Mouse (Mus musculus): ENCODE data around the gene Il17c. TPM values are rescaled to one million over a fixed set of nuclear protein-coding genes. Genes with fewer than 3 reads are reported as not detected.
A peak's percentile ranks its signal among the peaks of the same experiment; 100 is the strongest.

Il17c gene
- total RNA-seq, 2 experiments from 2014 or later: not detected

DNA sequence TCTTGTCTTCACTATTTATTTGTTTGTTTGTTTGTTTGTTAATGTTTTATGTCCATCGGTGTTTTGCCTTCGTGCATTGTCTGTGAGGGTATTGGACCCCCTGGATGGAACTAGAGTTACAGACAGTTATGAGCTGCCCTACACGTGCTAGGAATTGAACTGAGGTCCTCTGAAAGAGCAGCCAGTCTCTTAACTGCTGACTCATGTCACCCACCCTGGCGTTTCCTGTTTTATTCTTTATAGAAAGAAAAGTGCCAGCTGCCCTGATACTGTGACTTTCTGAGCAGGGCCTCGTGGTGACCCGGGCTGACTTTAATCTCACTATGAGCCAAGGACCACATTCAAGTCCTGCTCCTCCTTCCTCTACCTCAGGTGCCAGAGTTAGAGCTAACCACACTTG is 6.3 kb upstream of the Il17c start:
- H3K4me3 ChIP-seq: no peak overlapping the region
- no peak overlapping the region for H3K27ac ChIP-seq
- no peak for DNase-seq (ENCODE audit: low spot score in 2 of 2)
- TF ChIP-seq CTCF (conservative IDR thresholded peaks at IDR 0.05): no peak

DNA sequence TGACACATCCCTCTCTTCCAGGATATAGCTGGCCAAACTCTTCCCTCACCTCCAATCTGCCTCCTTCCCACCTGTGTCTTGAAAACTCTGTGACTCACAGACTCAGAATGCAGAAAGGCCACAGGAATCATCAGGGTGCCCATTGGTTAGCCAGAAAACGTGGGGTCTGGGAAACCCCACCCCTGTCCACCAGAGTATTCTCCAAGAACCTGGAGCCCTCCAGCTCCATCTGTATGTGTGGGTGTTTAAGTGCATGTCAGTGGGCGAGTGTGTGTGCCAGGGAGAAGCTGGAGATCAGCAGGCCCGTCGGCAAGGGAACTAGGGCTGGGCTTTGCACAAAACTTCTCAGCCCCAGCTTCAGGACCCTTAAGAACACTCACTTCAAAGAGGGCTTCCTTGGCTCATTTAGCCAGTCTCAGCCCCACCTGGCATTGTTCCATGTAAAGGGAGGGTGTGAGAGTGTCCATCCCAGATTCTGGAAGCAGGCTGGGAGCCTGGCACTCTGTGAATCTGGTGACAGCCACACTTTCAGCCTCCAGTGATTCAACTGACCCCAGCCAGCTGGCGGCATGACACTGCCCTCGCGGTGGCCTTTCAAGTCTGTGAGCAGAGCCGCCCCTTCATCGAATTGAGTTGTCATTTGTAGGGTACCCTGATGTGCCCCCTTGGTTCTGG is 1.8 kb upstream of the Il17c start:
- peak; percentile 16; the same call in 1 of the 2 replicates for TF ChIP-seq CTCF (conservative IDR thresholded peaks at IDR 0.05)
- Histone ChIP-seq H3K4me3 (no peak overlapping the region), H3K27ac (no peak overlapping the region)
- no peak for DNase-seq (ENCODE audit: low spot score in 2 of 2)

DNA sequence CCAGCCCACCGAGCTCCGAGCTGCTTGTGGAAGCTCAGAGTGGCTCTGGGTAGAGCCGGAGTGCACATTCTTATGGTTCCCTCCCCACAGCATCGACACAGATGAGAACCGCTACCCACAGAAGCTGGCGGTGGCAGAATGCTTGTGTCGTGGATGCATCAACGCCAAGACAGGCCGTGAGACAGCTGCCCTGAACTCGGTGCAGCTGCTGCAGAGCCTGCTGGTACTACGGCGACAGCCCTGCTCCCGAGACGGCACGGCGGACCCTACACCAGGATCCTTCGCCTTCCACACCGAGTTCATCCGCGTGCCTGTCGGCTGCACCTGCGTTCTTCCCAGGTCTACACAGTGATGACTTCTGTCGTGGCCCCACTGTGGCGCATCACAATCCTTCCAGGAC is 1.4 kb downstream of the Il17c start:
- no peak overlapping the region for H3K4me3 ChIP-seq
- no peak for TF ChIP-seq CTCF (conservative IDR thresholded peaks at IDR 0.05)
- no peak for DNase-seq (ENCODE audit: low spot score in 2 of 2)
- H3K27ac ChIP-seq: no peak overlapping the region

DNA sequence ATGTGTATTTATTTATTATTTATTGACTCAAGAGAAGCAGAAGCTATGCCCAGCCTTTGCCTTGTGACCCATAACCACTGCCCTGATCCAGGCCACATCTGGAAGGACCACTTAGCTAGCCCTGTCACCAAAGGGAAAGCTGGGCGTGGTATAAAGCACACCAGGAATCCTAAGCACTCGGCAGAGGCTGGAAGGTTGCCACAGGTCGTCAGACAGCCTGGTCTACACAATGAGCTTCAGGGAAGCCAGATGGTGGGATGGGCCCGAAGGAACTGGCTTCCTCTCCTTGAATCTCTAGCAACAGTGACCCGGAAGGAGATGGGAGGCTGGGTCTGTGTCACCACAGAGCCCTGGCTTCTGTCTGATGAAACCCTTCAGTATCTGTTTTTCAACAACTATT is 1.8 kb downstream of the Il17c start:
- no peak for DNase-seq (ENCODE audit: low spot score in 2 of 2)
- Histone ChIP-seq H3K4me3 (no peak overlapping the region), H3K27ac (no peak overlapping the region)
- no peak for TF ChIP-seq CTCF (conservative IDR thresholded peaks at IDR 0.05)

DNA sequence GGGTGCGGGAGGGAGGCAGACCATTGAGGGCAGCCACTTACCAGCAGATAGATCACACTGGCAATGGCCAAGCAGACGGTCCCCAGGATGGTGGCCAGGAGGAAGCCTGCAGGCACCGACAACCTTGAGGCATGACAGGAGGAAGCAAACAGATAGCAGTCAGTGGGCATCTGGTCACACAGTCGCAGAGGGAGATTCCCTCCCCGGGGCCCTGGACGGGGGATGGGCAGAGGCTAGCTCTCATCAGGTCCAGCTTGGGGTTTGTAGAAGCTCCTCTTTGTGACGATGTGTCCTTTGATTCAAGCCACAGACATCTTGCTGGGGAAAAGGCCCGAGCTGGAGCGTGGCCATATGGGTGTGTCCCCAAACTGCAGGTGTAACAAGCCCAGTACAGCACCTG is 4.3 kb downstream of the Il17c start:
- Histone ChIP-seq H3K4me3 (no peak overlapping the region), H3K27ac (no peak overlapping the region)
- no peak for DNase-seq (ENCODE audit: low spot score in 2 of 2)
- no peak for TF ChIP-seq CTCF (conservative IDR thresholded peaks at IDR 0.05)

DNA sequence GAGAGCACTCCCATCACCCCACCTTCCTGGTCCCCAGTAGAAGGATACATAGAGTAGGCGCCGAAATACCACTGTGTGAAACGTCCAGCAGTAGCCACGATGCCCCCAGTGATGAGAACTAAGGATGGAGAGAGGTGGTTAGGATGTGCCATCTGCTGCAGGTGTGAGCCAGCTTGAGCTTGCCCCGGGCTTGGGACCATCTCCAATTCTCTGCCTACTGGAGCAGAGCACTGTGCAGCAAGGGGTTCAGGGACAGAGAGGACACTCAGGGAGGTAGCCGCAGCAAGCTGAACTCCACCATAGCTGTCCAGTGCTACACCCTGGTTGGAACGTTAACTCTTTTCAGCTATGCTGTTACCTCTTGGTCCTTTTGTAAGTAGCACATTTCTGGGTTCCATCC is 5.8 kb downstream of the Il17c start:
- H3K27ac ChIP-seq: no peak overlapping the region
- no peak for TF ChIP-seq CTCF (conservative IDR thresholded peaks at IDR 0.05)
- DNase-seq (ENCODE audit: low spot score in 2 of 2): no peak
- H3K4me3 ChIP-seq: no peak overlapping the region

DNA sequence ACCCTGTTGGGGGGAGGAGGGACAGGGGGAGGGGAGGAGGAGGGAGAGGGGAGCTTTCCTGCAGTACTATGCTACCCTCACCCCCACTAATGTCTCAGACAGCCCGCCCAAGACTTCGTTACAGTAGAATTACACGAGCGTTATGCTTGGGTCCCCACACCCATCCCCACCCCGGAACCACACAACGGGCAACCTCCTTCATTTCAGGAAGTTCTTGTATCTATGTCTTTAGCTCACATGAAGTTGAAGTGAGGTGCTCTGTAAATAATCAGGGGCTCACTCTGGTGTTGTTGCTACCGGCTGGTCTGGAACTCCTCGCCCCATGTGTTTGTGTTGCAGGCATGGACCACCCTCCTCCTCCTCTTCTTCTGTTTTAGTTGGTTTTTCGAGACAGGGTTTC is 6.3 kb downstream of the Il17c start:
- no peak overlapping the region for H3K4me3 ChIP-seq
- DNase-seq (ENCODE audit: low spot score in 2 of 2): no peak
- no peak for TF ChIP-seq CTCF (conservative IDR thresholded peaks at IDR 0.05)

DNA sequence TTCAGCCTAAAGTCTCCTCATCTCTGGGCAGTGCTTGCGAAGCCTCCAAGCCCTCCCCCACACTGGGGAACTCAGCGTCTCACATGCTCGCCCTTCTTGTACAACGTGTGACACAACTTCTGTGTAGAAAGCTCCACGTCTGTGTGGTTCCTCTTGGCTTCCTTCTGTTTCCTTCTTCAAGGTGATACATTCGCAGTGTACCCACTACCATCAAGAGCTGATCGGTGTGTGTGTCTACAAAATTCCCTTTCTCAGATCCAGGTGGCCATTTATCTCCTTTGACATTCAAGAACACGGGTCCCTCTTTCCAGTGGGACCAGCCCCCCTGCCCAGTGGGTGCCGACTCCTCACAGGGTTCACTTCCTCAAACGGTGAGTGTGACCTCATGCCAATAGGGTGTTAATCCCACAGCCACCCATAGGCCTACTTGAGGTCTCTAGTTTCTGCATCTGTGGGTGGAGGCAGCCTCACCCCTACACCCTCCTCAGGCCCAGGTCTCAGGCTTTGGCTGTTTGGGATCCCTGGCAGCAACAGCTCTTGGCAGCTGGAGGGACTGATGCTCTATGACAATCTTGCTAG is 8.3 kb downstream of the Il17c start:
- DNase-seq (ENCODE audit: low spot score in 2 of 2): no peak
- Histone ChIP-seq H3K4me3 (no peak overlapping the region), H3K27ac (no peak overlapping the region)
- TF ChIP-seq CTCF (conservative IDR thresholded peaks at IDR 0.05): no peak

More for the DNA sequence above, 6.3 kb downstream of the Il17c start:
- no peak overlapping the region for H3K27ac ChIP-seq

DNA sequence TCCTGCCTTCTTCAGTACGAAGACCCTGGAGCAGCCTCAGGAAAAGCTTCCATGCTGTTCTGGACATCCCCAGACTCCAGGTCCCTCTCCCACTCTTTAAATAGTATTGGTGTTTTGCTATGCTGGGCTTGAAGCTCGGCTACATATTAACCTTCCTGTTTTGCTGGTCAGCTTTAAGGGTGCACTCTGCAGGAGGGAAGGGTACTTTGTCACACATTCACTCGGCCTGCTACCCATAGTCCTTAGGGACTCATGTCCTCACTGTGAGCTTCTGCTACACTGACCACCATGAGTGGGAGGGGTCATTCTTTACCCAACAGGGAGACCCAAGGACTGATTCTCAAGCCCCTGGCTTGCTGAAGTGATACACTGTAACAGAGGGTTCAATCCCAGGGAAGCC is 8.8 kb downstream of the Il17c start:
- no peak overlapping the region for H3K27ac ChIP-seq
- TF ChIP-seq CTCF (conservative IDR thresholded peaks at IDR 0.05): no peak
- no peak overlapping the region for H3K4me3 ChIP-seq
- DNase-seq (ENCODE audit: low spot score in 2 of 2): no peak

DNA sequence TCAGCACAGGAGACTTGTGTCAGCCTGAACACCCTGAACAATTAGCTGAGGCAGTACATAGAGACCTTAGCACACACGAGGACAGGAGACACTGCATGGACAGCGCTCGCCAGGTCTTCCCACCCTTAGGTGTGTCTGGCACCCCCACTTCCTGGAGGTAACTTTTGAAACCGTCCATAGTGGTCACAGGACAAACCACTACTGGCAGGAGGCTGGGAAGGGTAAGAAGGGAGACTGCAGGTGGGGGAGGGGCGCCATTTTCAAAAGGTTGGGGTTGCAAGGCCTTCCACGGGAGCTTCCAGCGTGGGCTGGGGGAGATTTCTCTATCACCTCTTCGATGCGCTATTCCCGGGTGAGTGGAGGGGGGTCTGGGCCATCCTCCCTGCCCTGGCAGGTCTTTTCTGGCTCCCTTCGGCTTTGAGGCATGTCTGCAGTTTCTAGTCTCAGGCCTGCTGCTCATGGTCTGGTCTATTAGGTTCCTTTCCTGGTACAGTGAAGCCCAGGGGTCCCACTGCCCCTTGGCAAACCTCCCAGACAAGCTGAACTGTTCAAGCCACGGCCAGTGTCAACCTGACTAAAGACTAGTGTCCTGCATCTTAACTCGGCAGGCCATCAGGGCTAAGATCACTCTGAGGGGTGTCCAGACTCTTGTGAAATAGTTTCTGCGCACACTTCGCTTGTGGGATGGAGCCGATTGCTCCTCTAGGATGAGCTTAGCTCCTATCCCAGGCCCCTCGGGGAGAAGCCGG is 10.0 kb downstream of the Il17c start:
- peak overlapping the region; percentile 50 for H3K4me3 ChIP-seq
- DNase-seq (ENCODE audit: low spot score in 2 of 2): no peak
- no peak for TF ChIP-seq CTCF (conservative IDR thresholded peaks at IDR 0.05)
- peak overlapping the region; percentile 58 for H3K27ac ChIP-seq

DNA sequence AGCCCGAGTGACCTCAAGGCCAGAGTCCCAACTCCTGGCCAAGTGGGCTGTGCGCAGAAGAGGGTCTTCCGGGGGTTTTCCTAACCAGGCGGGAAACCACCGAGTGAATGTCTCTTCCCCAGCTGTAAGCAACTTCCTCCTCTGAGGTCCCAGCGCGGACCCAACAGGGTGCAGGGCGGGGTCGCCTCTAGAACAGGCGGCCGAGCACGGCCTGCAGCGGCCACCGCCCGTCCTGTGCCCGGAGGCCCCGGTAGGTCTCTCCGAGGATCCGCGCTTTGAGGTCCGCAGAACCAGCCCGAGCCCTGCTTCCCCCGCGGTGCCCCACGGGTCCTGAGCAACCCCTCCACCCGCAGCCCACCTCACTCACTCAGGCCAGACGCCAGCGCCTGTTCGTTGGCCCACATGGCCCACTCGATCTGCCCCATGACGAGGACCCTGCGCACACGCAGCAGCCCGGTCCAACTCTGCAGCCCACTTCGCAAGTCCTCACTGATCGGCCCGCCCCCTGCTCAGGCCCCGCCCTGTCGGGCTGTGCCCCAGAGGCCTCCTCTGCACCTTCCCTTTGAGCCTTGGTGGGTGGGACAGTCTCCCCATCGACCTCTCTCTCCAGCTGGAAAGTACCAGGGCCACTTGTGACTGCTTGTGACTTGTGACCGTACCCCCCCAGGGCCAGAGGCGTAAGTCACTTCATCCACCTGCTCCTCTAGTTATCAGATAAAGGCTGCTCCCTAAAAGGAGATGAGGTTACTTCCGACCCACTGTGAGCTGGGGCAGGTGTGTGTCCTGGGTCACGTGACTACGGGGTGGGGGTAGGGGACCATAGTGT is 10.8 kb downstream of the Il17c start, which contains the start of gene Cyba:
Gene Cyba, minus strand, starts transcription at position 488 of the 826 bp plus-strand sequence.
- Histone ChIP-seq H3K27ac (peak within 1 kb of the TSS; percentile 58), H3K4me3 (peak within 1 kb of the TSS; percentile 50)
- no peak for DNase-seq (ENCODE audit: low spot score in 2 of 2)
- no peak for TF ChIP-seq CTCF (conservative IDR thresholded peaks at IDR 0.05)

DNA sequence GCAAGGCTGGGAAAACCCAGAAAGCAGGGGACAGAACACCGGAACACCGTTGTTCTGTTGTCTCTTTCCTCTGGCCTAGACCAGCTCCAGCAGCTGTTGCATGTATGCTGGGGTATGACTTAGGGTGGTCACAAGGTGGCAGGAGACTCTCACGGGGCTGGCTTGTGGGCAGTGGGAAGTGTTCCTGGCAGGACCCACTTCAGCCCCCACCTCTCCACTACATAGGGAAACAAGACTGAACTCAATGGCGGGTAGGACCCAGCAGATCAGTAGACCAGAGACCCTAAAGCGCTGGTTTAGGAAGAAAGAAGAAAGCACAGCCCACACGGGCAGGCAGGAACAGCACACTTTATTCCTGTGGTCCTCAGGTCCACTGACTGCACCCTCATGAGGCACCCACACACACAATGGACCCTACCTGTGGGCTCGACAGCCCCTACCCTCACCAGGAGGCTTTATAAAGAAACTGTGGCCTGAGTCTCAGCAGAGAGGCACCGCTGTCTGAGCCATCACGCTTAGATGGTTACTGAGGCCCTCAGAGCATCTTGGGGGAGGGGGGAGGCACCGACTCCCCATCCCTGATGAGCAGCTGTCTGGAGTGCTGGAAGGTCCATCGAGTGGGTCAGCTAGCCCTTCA is 11.6 kb downstream of the Il17c start:
- peak; percentile 39; the same call in 1 of the 2 replicates for TF ChIP-seq CTCF (conservative IDR thresholded peaks at IDR 0.05)
- Histone ChIP-seq H3K27ac (no peak overlapping the region), H3K4me3 (no peak overlapping the region)
- DNase-seq (ENCODE audit: low spot score in 2 of 2): no peak

All from layer of hippocampus, adult 2 months (tissue).